8 mouse cellular contexts compared by ENCODE assay signal in the genomic region with DNA sequence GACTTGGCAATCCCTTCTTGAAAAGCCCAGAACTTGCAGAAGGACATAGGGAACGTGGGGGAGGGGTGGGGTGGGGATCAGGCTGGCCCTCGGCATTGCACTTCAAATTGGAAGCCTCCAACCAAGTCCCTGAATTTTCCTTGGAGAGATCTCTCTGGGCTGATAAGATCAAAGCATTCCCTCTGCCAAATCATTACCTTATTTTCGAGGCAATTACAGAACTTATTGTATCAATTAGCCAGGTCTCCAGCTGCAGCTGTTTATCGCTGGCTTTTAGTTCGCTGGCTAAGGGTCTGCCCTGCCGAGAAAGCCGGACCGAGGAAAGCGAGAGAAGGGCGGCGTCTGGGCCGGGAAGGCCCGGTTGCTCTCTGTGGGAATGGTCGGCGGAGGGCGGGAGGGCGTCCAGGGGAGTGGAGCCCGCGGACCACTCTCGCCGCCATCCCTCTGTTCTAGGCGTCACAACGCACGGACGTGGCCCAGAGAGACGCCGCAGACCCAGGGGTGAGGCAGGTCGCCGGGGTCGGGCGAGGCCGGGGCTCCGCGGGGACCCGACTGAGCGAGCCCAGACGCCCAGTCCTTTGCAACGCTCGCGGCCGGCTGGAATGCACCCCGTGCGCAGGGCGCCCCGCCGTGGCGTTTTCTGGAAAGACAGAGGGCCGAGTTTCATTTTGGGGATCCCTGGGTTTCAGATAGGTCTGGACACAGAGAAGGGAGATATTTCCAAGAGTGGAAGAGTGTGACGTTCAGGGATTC. TPM values are rescaled to one million over a fixed set of nuclear protein-coding genes. Genes with fewer than 3 reads are reported as not detected.
DNase-seq lines count a peak whose midpoint lies in the region; ATAC-seq and TF ChIP-seq lines count a peak whose summit lies in the region.

No protein-coding gene starts in this region.

- H3ac ChIP-seq in C2C12 (ENCODE audit: control insufficient read depth, insufficient read length, low read depth): peak overlapping the region; percentile 84

- H3K4me2 ChIP-seq in heart, embryonic 14.5 days (ENCODE audit: low read length): peak overlapping the region; percentile 84
- H3K4me2 ChIP-seq in liver, embryonic 12.5 days: peak overlapping the region; percentile 70
- peak overlapping the region; percentile 88 for H3K4me2 ChIP-seq in stomach, postnatal 0 days (replicated peaks; ENCODE audit: low read depth)

- WGBS in heart, embryonic 14.5 days: 2% methylated on average over 49 of the region's 49 CpGs
- WGBS in liver, embryonic 12.5 days (ENCODE audit: insufficient replicate concordance): 1% methylated on average over 49 of the region's 49 CpGs
- WGBS in stomach, postnatal 0 days: 2% methylated on average over 48 of the region's 49 CpGs

- peak; percentile 81 for TF ChIP-seq CTCF in C2C12 (IDR thresholded peaks at IDR 0.05; ENCODE audit: control insufficient read depth, insufficient read depth, insufficient read length)
- peak; percentile 67 for TF ChIP-seq CTCF in bone marrow macrophage, adult 2 months (IDR thresholded peaks at IDR 0.05; ENCODE audit: low read depth, low read length)
- peak; percentile 86 for TF ChIP-seq CTCF in stomach, postnatal 0 days (IDR thresholded peaks at IDR 0.05; ENCODE audit: low read depth)

- ATAC-seq in heart, embryonic 14.5 days (ENCODE audit: insufficient number of reproducible peaks, insufficient read depth, low FRiP score, low read depth): peak; percentile 68
- ATAC-seq in liver, embryonic 12.5 days: peak; percentile 50
- peak; percentile 73 for ATAC-seq in stomach, postnatal 0 days (ENCODE audit: low FRiP score, low TSS enrichment)

- H3K36me3 ChIP-seq in C2C12 (ENCODE audit: control insufficient read depth, insufficient read depth): no peaks in the 10 kb centered on the region
- no peaks in the 10 kb centered on the region for H3K36me3 ChIP-seq in heart, embryonic 14.5 days (ENCODE audit: control insufficient read depth, insufficient read depth, low read length)
- H3K36me3 ChIP-seq in liver, embryonic 12.5 days: no peaks in the 10 kb centered on the region
- H3K36me3 ChIP-seq in stomach, postnatal 0 days (ENCODE audit: control insufficient read depth, insufficient read depth, low read length): no peaks in the 10 kb centered on the region

- H3K9ac ChIP-seq in heart, embryonic 14.5 days (ENCODE audit: low read length): peak overlapping the region; percentile 83
- peak overlapping the region; percentile 39; the same call in 1 of the 2 replicates for H3K9ac ChIP-seq in liver, embryonic 12.5 days
- H3K9ac ChIP-seq in stomach, postnatal 0 days (ENCODE audit: low read length): peak overlapping the region; percentile 75

- TF ChIP-seq POLR2A in bone marrow macrophage, adult 2 months (IDR thresholded peaks at IDR 0.05; ENCODE audit: borderline replicate concordance, low read depth, low read length): no peak

- peak; percentile 55 for DNase-seq in fibroblast of lung, adult 2 months (ENCODE audit: low read depth)
- peak; percentile 92 for DNase-seq in kidney, postnatal 14 days
- DNase-seq in neural tube, embryonic 10.5 days (ENCODE audit: extremely low spot score, low spot score): peak; percentile 92
- peak; percentile 89 for DNase-seq in stomach, postnatal 0 days (ENCODE audit: low spot score)

- H3K27me3 ChIP-seq in C2C12 (ENCODE audit: control insufficient read depth, insufficient read depth, insufficient read length): peaks cover 8% of the 10 kb centered on the region
- H3K27me3 ChIP-seq in heart, embryonic 14.5 days (ENCODE audit: control insufficient read depth, insufficient read depth, low read length): peaks cover 3% of the 10 kb centered on the region
- peaks cover 49% of the 10 kb centered on the region for H3K27me3 ChIP-seq in liver, embryonic 12.5 days (replicated peaks)
- no peaks in the 10 kb centered on the region for H3K27me3 ChIP-seq in stomach, postnatal 0 days (ENCODE audit: control insufficient read depth, insufficient read depth, low read length)

- H3K79me3 ChIP-seq in C2C12 (ENCODE audit: low read depth): no peaks in the 10 kb centered on the region

- no peaks in the 10 kb centered on the region for H3K79me2 ChIP-seq in C2C12 (ENCODE audit: control insufficient read depth, insufficient read depth)

- peak overlapping the region; percentile 23 for H3K4me3 ChIP-seq in C2C12 (ENCODE audit: insufficient read depth, poor library complexity, severe bottlenecking)
- H3K4me3 ChIP-seq in bone marrow macrophage, adult 2 months (ENCODE audit: insufficient read depth, low read length): peak overlapping the region; percentile 87
- peak overlapping the region; percentile 64 to 71 for H3K4me3 ChIP-seq in heart, embryonic 14.5 days (ENCODE audit: control insufficient read depth in 1 of 2, insufficient read depth in 1 of 2, low read depth in 1 of 2, low read length in 2 of 2)
- peak overlapping the region; percentile 56 for H3K4me3 ChIP-seq in liver, embryonic 12.5 days
- peak overlapping the region; percentile 58 for H3K4me3 ChIP-seq in stomach, postnatal 0 days (ENCODE audit: low read depth, low read length)

- no peaks in the 10 kb centered on the region for H3K9me3 ChIP-seq in heart, embryonic 14.5 days (ENCODE audit: control insufficient read depth, low read length)
- H3K9me3 ChIP-seq in liver, embryonic 12.5 days (replicated peaks): no peaks in the 10 kb centered on the region
- no peaks in the 10 kb centered on the region for H3K9me3 ChIP-seq in stomach, postnatal 0 days (ENCODE audit: control insufficient read depth, low read length)

- TF ChIP-seq EP300 in stomach, postnatal 0 days (optimal IDR thresholded peaks at IDR 0.05): no peak

- no peak overlapping the region for H3K27ac ChIP-seq in bone marrow macrophage, adult 2 months (ENCODE audit: insufficient read depth, low read depth, low read length)
- H3K27ac ChIP-seq in heart, embryonic 14.5 days (replicated peaks in 1 of 2; ENCODE audit: control insufficient read depth in 1 of 2, insufficient read depth in 1 of 2, low read depth in 2 of 2, low read length in 2 of 2): peak overlapping the region; percentile 17 to 55; a peak in 1 of 4 replicates
- no peak overlapping the region for H3K27ac ChIP-seq in liver, embryonic 12.5 days
- H3K27ac ChIP-seq in stomach, postnatal 0 days (replicated peaks): peak overlapping the region; percentile 87

- H3K4me1 ChIP-seq in bone marrow macrophage, adult 2 months (ENCODE audit: control insufficient read depth, insufficient read depth, low read length): peaks cover 6% of the 10 kb centered on the region
- peaks cover 15 to 25% of the 10 kb centered on the region in 2 experiments for H3K4me1 ChIP-seq in heart, embryonic 14.5 days (ENCODE audit: control insufficient read depth in 2 of 2, insufficient read depth in 2 of 2, low read length in 2 of 2)
- H3K4me1 ChIP-seq in liver, embryonic 12.5 days: peaks cover 13% of the 10 kb centered on the region; the same call in 1 of the 2 replicates
- H3K4me1 ChIP-seq in stomach, postnatal 0 days (replicated peaks; ENCODE audit: control insufficient read depth, insufficient read depth): no peaks in the 10 kb centered on the region

TF ChIP-seq in C2C12, 6 proteins besides CTCF, POLR2A, EP300 and RAD21:
- no peak for TF ChIP-seq MYOD1 (IDR thresholded peaks at IDR 0.05; ENCODE audit: control insufficient read depth, insufficient read length, low read depth)
- no peak for TF ChIP-seq CEBPB (IDR thresholded peaks at IDR 0.05; ENCODE audit: low read depth)
- TF ChIP-seq MAX (IDR thresholded peaks at IDR 0.05): no peak
- TF ChIP-seq USF1 (IDR thresholded peaks at IDR 0.05; ENCODE audit: low read depth): no peak
- TF ChIP-seq FOSL1 (IDR thresholded peaks at IDR 0.05; ENCODE audit: insufficient read depth, low read length, poor library complexity, severe bottlenecking): no peak
- no peak for TF ChIP-seq MYOG (IDR thresholded peaks at IDR 0.05; ENCODE audit: control insufficient read depth, extremely low read depth, insufficient read length)

RNA-seq across cellular contexts. Expression of a gene that starts 6.0 kb away (rescaled TPM):
- 0.08 TPM for polyA plus RNA-seq in C2C12 (2012; fragmentation: generic; extraction: Trizol)
- polyA plus RNA-seq in bone marrow macrophage, adult 2 months (2012; ENCODE audit: insufficient read depth, insufficient read length, missing spikeins): not detected in 2 replicates
- 0.85 and 1.3 TPM in 2 replicates for polyA plus RNA-seq in heart, embryonic 14.5 days (2014; fragmentation: Nextera tagmentation; extraction: Ambion mirVana)
- polyA plus RNA-seq in liver, embryonic 12.5 days (2016; fragmentation: Nextera tagmentation; extraction: Ambion mirVana): 0.24 and 0.25 TPM in 2 replicates
- 1.3 and 1.5 TPM in 2 replicates for polyA plus RNA-seq in stomach, postnatal 0 days (2015; fragmentation: Nextera tagmentation; extraction: Ambion mirVana)

Comparison
In these comparisons a context has a peak if more than half of its experiments do, and no peak if none do; other contexts are left out.
1. H3K4me3 ChIP-seq: peak in every context shown above with its lines; median percentile 87 in bone marrow macrophage, adult 2 months; 68 in heart, embryonic 14.5 days; 58 in stomach, postnatal 0 days; 56 in liver, embryonic 12.5 days; 23 in C2C12.
2. H3K27ac ChIP-seq: peak in heart, embryonic 14.5 days (2 of 2) and stomach, postnatal 0 days (single experiment); none in bone marrow macrophage, adult 2 months (single experiment) and liver, embryonic 12.5 days (single experiment).
3. Peak in every context shown above with its lines, with median percentiles within 50 percentile points of each other: CTCF ChIP-seq, DNase-seq, ATAC-seq, H3K4me2 ChIP-seq and H3K9ac ChIP-seq.